Mouse (Mus musculus) brain, embryonic 14.5 days (tissue): ENCODE results near the gene Lpo.

Experiments used
- CTCF ChIP-seq: fragments of 200-500 bp; IDR thresholded peaks from 2 replicates; pipeline ENCODE4 v1.5.1; 2012; ENCODE audit warnings: inconsistent platforms, mild to moderate bottlenecking, moderate library complexity, borderline replicate concordance; ENCODE audit not compliant: insufficient read depth, insufficient read length; ENCODE audit errors: extremely low read depth
- POLR2A ChIP-seq: fragments of 200-500 bp; IDR thresholded peaks from 2 replicates; pipeline ENCODE4 v1.6.1; 2012; ENCODE audit warnings: mild to moderate bottlenecking, inconsistent platforms, borderline replicate concordance; ENCODE audit not compliant: poor library complexity, insufficient read depth, insufficient read length, severe bottlenecking; ENCODE audit errors: extremely low read depth

GRCm38 (mm10) chr11:87859273-87859672 lies 31.2 kb upstream of the Lpo start:
- TF ChIP-seq CTCF (no peak), POLR2A (no peak)
